Mouse (Mus musculus): ENCODE measurements around the gene Vmn1r135. TPM values are rescaled to one million over a fixed set of nuclear protein-coding genes. Genes with fewer than 3 reads are reported as not detected.
"Not testable (repeated sequence)": the region's sequence is repeated elsewhere in the genome, so short reads cannot be mapped to it uniquely, and the experiment has no call there.

The Vmn1r135 gene
- not detected in 2 replicates for polyA plus RNA-seq (2016; fragmentation: Nextera tagmentation; extraction: Ambion mirVana)

- no CpG with 5 or more reads among the region's 1 CpGs for WGBS
- not testable (repeated sequence) for H3K27me3 ChIP-seq (replicated peaks); H3K36me3 ChIP-seq; H3K27ac ChIP-seq; H3K4me1 ChIP-seq; H3K9ac ChIP-seq; H3K4me2 ChIP-seq (replicated peaks); H3K9me3 ChIP-seq; H3K4me3 ChIP-seq; ATAC-seq (ENCODE audit: low FRiP score, low read depth)
Observed at GRCm38 (mm10) chr7:21832051-21832450, at the start of gene Vmn1r135. Gene Vmn1r135, plus strand, starts transcription at chr7:21832351.

GRCm38 (mm10) chr7:21796628-21797027, 35.5 kb upstream of the Vmn1r135 start, which contains the start of gene Gm4177:
Gene Gm4177, minus strand, starts transcription at chr7:21796728.
- WGBS, result no CpG with 5 or more reads among the region's 3 CpGs
- H3K4me1 ChIP-seq; H3K36me3 ChIP-seq; H3K27me3 ChIP-seq (replicated peaks); H3K9me3 ChIP-seq; ATAC-seq (ENCODE audit: low FRiP score, low read depth); H3K9ac ChIP-seq; H3K4me2 ChIP-seq (replicated peaks); H3K4me3 ChIP-seq; H3K27ac ChIP-seq: not testable (repeated sequence)

GRCm38 (mm10) chr7:21844167-21844566, 12.0 kb downstream of the Vmn1r135 start, which contains the start of gene Gm5725:
Gene Gm5725, minus strand, starts transcription at chr7:21844267.
- H3K36me3 ChIP-seq; H3K9me3 ChIP-seq; H3K4me1 ChIP-seq; H3K9ac ChIP-seq; H3K4me3 ChIP-seq; ATAC-seq (ENCODE audit: low FRiP score, low read depth); H3K27ac ChIP-seq; H3K4me2 ChIP-seq (replicated peaks); H3K27me3 ChIP-seq (replicated peaks): not testable (repeated sequence)
- WGBS, result no CpG with 5 or more reads among the region's 1 CpGs

Other genes starting within 250 kb of the Vmn1r135 start
- not detected in 2 replicates for gene Vmn1r132, start 218.3 kb upstream of the Vmn1r135 start, polyA plus RNA-seq (2016; fragmentation: Nextera tagmentation; extraction: Ambion mirVana)
- not detected in 2 replicates for gene Gm4175, start 70.9 kb upstream of the Vmn1r135 start, polyA plus RNA-seq (2016; fragmentation: Nextera tagmentation; extraction: Ambion mirVana)
- not detected in 2 replicates for gene Gm4177, start 35.6 kb upstream of the Vmn1r135 start, polyA plus RNA-seq (2016; fragmentation: Nextera tagmentation; extraction: Ambion mirVana)
- gene Gm5725, start 11.9 kb downstream of the Vmn1r135 start, polyA plus RNA-seq (2016; fragmentation: Nextera tagmentation; extraction: Ambion mirVana), result not detected in 2 replicates
- not detected in 2 replicates for gene Gm5891, start 88.9 kb downstream of the Vmn1r135 start, polyA plus RNA-seq (2016; fragmentation: Nextera tagmentation; extraction: Ambion mirVana)
- gene Vmn1r137, start 162.2 kb downstream of the Vmn1r135 start, polyA plus RNA-seq (2016; fragmentation: Nextera tagmentation; extraction: Ambion mirVana), result not detected in 2 replicates
- gene Vmn1r138, start 196.5 kb downstream of the Vmn1r135 start, polyA plus RNA-seq (2016; fragmentation: Nextera tagmentation; extraction: Ambion mirVana), result not detected in 2 replicates
- gene Gm6176, start 224.0 kb downstream of the Vmn1r135 start, polyA plus RNA-seq (2016; fragmentation: Nextera tagmentation; extraction: Ambion mirVana), result not detected in 2 replicates
- gene Vmn1r139, start 236.7 kb downstream of the Vmn1r135 start, polyA plus RNA-seq (2016; fragmentation: Nextera tagmentation; extraction: Ambion mirVana), result not detected in 2 replicates